Mouse (Mus musculus): ENCODE measurements at regions not wholly inside any gene's neighbourhood (a gene's known extent, or its start where the extent isn't known, plus 50 kb on each side); places are given as distances from the start of the nearest gene placed in this dataset.
"Not testable (repeated sequence)": the region's sequence is repeated elsewhere in the genome, so short reads cannot be mapped to it uniquely, and the experiment has no call there.

DNA sequence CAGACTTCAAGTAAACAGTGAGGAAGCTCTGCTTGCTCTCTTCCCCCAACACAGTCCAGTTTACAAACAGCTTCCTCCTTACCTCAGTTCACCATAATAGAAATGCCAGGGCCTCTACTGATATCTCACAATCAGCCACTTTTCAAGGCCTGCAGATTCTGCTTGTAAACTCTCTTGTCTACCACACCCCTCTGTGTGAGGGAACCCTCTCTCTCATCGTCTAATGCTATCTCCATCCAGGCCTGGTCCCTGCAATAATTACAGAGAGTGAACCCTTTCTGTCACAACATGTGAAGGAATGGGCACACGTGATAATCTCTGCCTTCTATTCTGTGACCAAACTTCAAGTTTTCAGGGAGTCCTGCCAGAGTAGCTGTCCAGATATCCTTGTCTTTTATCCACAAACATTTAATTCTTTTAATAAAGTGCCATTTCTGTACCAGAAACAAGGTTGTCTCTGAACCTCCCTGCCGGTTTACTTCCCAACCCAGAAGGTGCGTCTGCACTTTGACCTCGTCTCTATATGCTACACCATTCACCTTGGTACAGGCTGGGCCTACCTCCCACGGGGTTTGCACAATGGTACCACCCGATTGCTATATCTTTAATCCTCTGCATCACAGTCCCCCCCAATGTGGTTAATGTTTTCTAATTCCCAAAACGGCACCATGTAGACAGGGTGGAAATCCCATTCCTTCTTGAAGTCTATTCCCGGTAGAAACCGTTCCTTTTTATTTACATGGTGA, 219.6 kb downstream of the Samd9l start:
- H3K9ac ChIP-seq (ENCODE audit: low read depth, low read length); H3K27ac ChIP-seq (ENCODE audit: low read depth, low read length); H3K36me3 ChIP-seq (ENCODE audit: control insufficient read depth, insufficient read depth, low read length); H3K4me3 ChIP-seq (ENCODE audit: low read length); ATAC-seq (ENCODE audit: low FRiP score, low TSS enrichment); H3K4me1 ChIP-seq (ENCODE audit: control insufficient read depth, insufficient read depth, low read length); H3K4me2 ChIP-seq (replicated peaks; ENCODE audit: low read depth, low read length); H3K27me3 ChIP-seq (ENCODE audit: control insufficient read depth, insufficient read depth, low read length): not testable (repeated sequence)
- H3K9me3 ChIP-seq (ENCODE audit: control insufficient read depth, low read length) = peaks cover 14% of the 10 kb centered on the region
- 82% methylated on average over 7 of the region's 10 CpGs for WGBS

- not testable (repeated sequence) for H3K9ac ChIP-seq (ENCODE audit: low read depth, low read length); H3K9me3 ChIP-seq (ENCODE audit: control insufficient read depth, low read length); H3K27ac ChIP-seq (ENCODE audit: low read depth, low read length); H3K4me3 ChIP-seq (ENCODE audit: low read length); H3K36me3 ChIP-seq (ENCODE audit: control insufficient read depth, insufficient read depth, low read length); H3K4me1 ChIP-seq (ENCODE audit: control insufficient read depth, insufficient read depth, low read length); H3K4me2 ChIP-seq (replicated peaks; ENCODE audit: low read depth, low read length); H3K27me3 ChIP-seq (ENCODE audit: control insufficient read depth, insufficient read depth, low read length); ATAC-seq (ENCODE audit: low FRiP score, low TSS enrichment)
- 74% methylated on average over 3 of the region's 4 CpGs for WGBS
These were observed 229.9 kb downstream of the Samd9l start for GRCm38 (mm10) chr6:3169479-3169878.

- H3K27me3 ChIP-seq (ENCODE audit: control insufficient read depth, insufficient read depth, low read length) = not testable (repeated sequence)
- no CpG with 5 or more reads among the region's 1 CpGs for WGBS
These were observed 233.2 kb downstream of the Samd9l start for GRCm38 (mm10) chr6:3166149-3166548.

DNA sequence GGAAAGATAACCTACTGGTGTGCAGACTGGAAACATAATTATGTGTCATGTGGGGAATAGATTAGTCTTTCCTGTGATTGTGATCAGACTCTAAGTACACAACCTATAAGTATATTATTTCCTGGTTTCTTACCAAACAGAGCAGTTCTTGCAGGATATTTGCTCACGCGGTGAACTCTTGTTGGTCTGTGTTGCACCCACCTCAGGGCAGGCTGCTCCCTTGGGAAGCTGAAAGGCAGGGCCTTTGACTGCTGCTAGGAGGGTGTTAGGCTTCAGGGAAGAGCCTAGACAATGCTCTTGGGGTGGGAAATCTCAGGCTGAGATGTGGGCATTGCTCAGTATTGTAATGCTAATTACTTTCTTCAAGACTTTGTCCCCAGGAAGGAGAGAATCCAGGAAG, 247.5 kb downstream of the Samd9l start:
- H3K27ac ChIP-seq (ENCODE audit: low read depth, low read length); H3K27me3 ChIP-seq (ENCODE audit: control insufficient read depth, insufficient read depth, low read length); H3K9me3 ChIP-seq (ENCODE audit: control insufficient read depth, low read length); H3K4me1 ChIP-seq (ENCODE audit: control insufficient read depth, insufficient read depth, low read length); H3K4me2 ChIP-seq (replicated peaks; ENCODE audit: low read depth, low read length); H3K9ac ChIP-seq (ENCODE audit: low read depth, low read length); H3K36me3 ChIP-seq (ENCODE audit: control insufficient read depth, insufficient read depth, low read length); ATAC-seq (ENCODE audit: low FRiP score, low TSS enrichment); H3K4me3 ChIP-seq (ENCODE audit: low read length): not testable (repeated sequence)
- WGBS = 29% methylated on average over 2 of the region's 2 CpGs

More at GRCm38 (mm10) chr6:3166149-3166548, 233.2 kb downstream of the Samd9l start:
- H3K4me1 ChIP-seq (ENCODE audit: control insufficient read depth, insufficient read depth, low read length); H3K9ac ChIP-seq (ENCODE audit: low read depth, low read length); H3K36me3 ChIP-seq (ENCODE audit: control insufficient read depth, insufficient read depth, low read length); ATAC-seq (ENCODE audit: low FRiP score, low TSS enrichment); H3K4me3 ChIP-seq (ENCODE audit: low read length); H3K9me3 ChIP-seq (ENCODE audit: control insufficient read depth, low read length); H3K4me2 ChIP-seq (replicated peaks; ENCODE audit: low read depth, low read length); H3K27ac ChIP-seq (ENCODE audit: low read depth, low read length): not testable (repeated sequence)

GRCm38 (mm10) chr6:3137823-3138222, 261.5 kb downstream of the Samd9l start:
- ATAC-seq (ENCODE audit: low FRiP score, low TSS enrichment); H3K4me2 ChIP-seq (replicated peaks; ENCODE audit: low read depth, low read length); H3K27me3 ChIP-seq (ENCODE audit: control insufficient read depth, insufficient read depth, low read length); H3K4me1 ChIP-seq (ENCODE audit: control insufficient read depth, insufficient read depth, low read length); H3K4me3 ChIP-seq (ENCODE audit: low read length); H3K36me3 ChIP-seq (ENCODE audit: control insufficient read depth, insufficient read depth, low read length); H3K27ac ChIP-seq (ENCODE audit: low read depth, low read length); H3K9ac ChIP-seq (ENCODE audit: low read depth, low read length): not testable (repeated sequence)
- peaks cover 16% of the 10 kb centered on the region for H3K9me3 ChIP-seq (ENCODE audit: control insufficient read depth, low read length)
- 72% methylated on average over 3 of the region's 3 CpGs for WGBS

DNA sequence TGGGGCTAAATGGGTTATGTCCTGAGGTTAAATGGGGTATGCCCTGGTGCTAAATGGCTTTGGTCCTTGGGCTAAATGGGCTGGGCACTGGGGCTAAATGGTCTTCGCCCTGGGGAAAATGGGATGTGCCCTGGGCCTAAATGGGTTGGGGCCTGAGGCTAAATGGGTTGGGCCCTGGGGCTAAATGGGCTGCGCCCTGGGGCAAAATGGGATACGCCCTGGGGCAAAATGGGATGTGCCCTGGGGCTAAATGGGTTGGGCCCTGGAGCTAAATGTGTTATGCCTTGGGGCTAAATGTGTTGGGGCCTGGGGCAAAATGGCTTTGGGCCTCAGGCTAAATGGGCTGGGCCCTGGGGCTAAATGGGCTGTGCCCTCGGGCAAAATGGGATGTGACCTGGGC, 265.6 kb downstream of the Samd9l start:
- H3K4me3 ChIP-seq (ENCODE audit: low read length); H3K9ac ChIP-seq (ENCODE audit: low read depth, low read length); H3K4me2 ChIP-seq (replicated peaks; ENCODE audit: low read depth, low read length); H3K36me3 ChIP-seq (ENCODE audit: control insufficient read depth, insufficient read depth, low read length); H3K27me3 ChIP-seq (ENCODE audit: control insufficient read depth, insufficient read depth, low read length); H3K4me1 ChIP-seq (ENCODE audit: control insufficient read depth, insufficient read depth, low read length); H3K27ac ChIP-seq (ENCODE audit: low read depth, low read length); ATAC-seq (ENCODE audit: low FRiP score, low TSS enrichment): not testable (repeated sequence)
- 85% methylated on average over 4 of the region's 4 CpGs for WGBS
- H3K9me3 ChIP-seq (ENCODE audit: control insufficient read depth, low read length) = peaks cover 13% of the 10 kb centered on the region

GRCm38 (mm10) chr6:3116296-3116695, 283.1 kb downstream of the Samd9l start:
- not testable (repeated sequence) for H3K4me1 ChIP-seq (ENCODE audit: control insufficient read depth, insufficient read depth, low read length); H3K27me3 ChIP-seq (ENCODE audit: control insufficient read depth, insufficient read depth, low read length); ATAC-seq (ENCODE audit: low FRiP score, low TSS enrichment); H3K4me2 ChIP-seq (replicated peaks; ENCODE audit: low read depth, low read length); H3K36me3 ChIP-seq (ENCODE audit: control insufficient read depth, insufficient read depth, low read length); H3K9ac ChIP-seq (ENCODE audit: low read depth, low read length); H3K27ac ChIP-seq (ENCODE audit: low read depth, low read length); H3K9me3 ChIP-seq (ENCODE audit: control insufficient read depth, low read length); H3K4me3 ChIP-seq (ENCODE audit: low read length)
- 44% methylated on average over 1 of the region's 3 CpGs for WGBS

Data from kidney, embryonic 14.5 days (tissue).